Mouse (Mus musculus): ENCODE data around the gene Shb.

GRCm38 (mm10) chr4:45549514-45549913 is 17.2 kb upstream of the Shb start:
- peak; percentile 82 for TF ChIP-seq CTCF (IDR thresholded peaks at IDR 0.05; ENCODE audit: low read depth, low read length)
- TF ChIP-seq POLR2A (IDR thresholded peaks at IDR 0.05; ENCODE audit: extremely low read depth, insufficient read depth, low read length): no peak

Measured in liver, adult 2 months (tissue).